Mouse (Mus musculus): ENCODE measurements around the gene Kcnc1. TPM values are rescaled to one million over a fixed set of nuclear protein-coding genes. Genes with fewer than 3 reads are reported as not detected.

The Kcnc1 gene
- polyA plus RNA-seq, 1 experiment from 2014 or later: 1.7 TPM

GRCm38 (mm10) chr7:46422052-46422763 is 25.9 kb downstream of the Kcnc1 start:
- H3K4me3 ChIP-seq (ENCODE audit: low read depth, low read length): no peak overlapping the region
- DNase-seq (ENCODE audit: low spot score) (peak; percentile 60), ATAC-seq (ENCODE audit: low FRiP score) (peak; percentile 74)
- peaks cover 5% of the 10 kb centered on the region; the same call in 1 of the 2 replicates for H3K4me1 ChIP-seq (replicated peaks; ENCODE audit: control insufficient read depth, insufficient read depth, low read length)
- H3K27ac ChIP-seq (ENCODE audit: low read depth, low read length): peak overlapping the region; percentile 56
- H3K36me3 ChIP-seq (ENCODE audit: control insufficient read depth, insufficient read depth, low read length): no peaks in the 10 kb centered on the region
- WGBS: 42% methylated on average over 8 of the region's 8 CpGs
- peak overlapping the region; percentile 17 for H3K4me2 ChIP-seq (replicated peaks; ENCODE audit: low read depth, low read length)
- H3K9ac ChIP-seq (ENCODE audit: low read depth, low read length): no peak overlapping the region
- no peaks in the 10 kb centered on the region for H3K9me3 ChIP-seq (ENCODE audit: control insufficient read depth, low read length)
- H3K27me3 ChIP-seq (ENCODE audit: control insufficient read depth, insufficient read depth, low read length): no peaks in the 10 kb centered on the region

- Histone ChIP-seq H3K36me3 (ENCODE audit: control insufficient read depth, insufficient read depth, low read length) (no peaks in the 10 kb centered on the region), H3K9ac (ENCODE audit: low read depth, low read length) (no peak overlapping the region), H3K4me3 (ENCODE audit: low read depth, low read length) (no peak overlapping the region), H3K27ac (ENCODE audit: low read depth, low read length) (peak overlapping the region; percentile 56), H3K27me3 (ENCODE audit: control insufficient read depth, insufficient read depth, low read length) (no peaks in the 10 kb centered on the region), H3K4me1 (replicated peaks; ENCODE audit: control insufficient read depth, insufficient read depth, low read length) (peaks cover 5% of the 10 kb centered on the region; the same call in 1 of the 2 replicates), H3K9me3 (ENCODE audit: control insufficient read depth, low read length) (no peaks in the 10 kb centered on the region), H3K4me2 (replicated peaks; ENCODE audit: low read depth, low read length) (peak overlapping the region; percentile 17)
- DNase-seq (ENCODE audit: low spot score) (peak; percentile 83), ATAC-seq (ENCODE audit: low FRiP score) (peak; percentile 80)
- 54% methylated on average over 18 of the region's 18 CpGs for WGBS
These were observed 26.6 kb downstream of the Kcnc1 start for GRCm38 (mm10) chr7:46422764-46423412.

GRCm38 (mm10) chr7:46423951-46424350 is 27.7 kb downstream of the Kcnc1 start:
- no peak for ATAC-seq (ENCODE audit: low FRiP score)
- Histone ChIP-seq H3K4me3 (ENCODE audit: low read depth, low read length) (no peak overlapping the region), H3K9ac (ENCODE audit: low read depth, low read length) (no peak overlapping the region), H3K36me3 (ENCODE audit: control insufficient read depth, insufficient read depth, low read length) (no peaks in the 10 kb centered on the region), H3K9me3 (ENCODE audit: control insufficient read depth, low read length) (no peaks in the 10 kb centered on the region), H3K27ac (ENCODE audit: low read depth, low read length) (no peak overlapping the region), H3K4me2 (replicated peaks; ENCODE audit: low read depth, low read length) (no peak overlapping the region), H3K4me1 (replicated peaks; ENCODE audit: control insufficient read depth, insufficient read depth, low read length) (peaks cover 5% of the 10 kb centered on the region; the same call in 1 of the 2 replicates), H3K27me3 (ENCODE audit: control insufficient read depth, insufficient read depth, low read length) (no peaks in the 10 kb centered on the region)
- no peak for DNase-seq (ENCODE audit: low spot score)
- 85% methylated on average over 3 of the region's 3 CpGs for WGBS

- ATAC-seq (ENCODE audit: low FRiP score) (no peak), DNase-seq (ENCODE audit: low spot score) (no peak)
- WGBS: 82% methylated on average over 4 of the region's 4 CpGs
- H3K4me3 ChIP-seq (ENCODE audit: low read depth, low read length): no peak overlapping the region
- no peaks in the 10 kb centered on the region for H3K27me3 ChIP-seq (ENCODE audit: control insufficient read depth, insufficient read depth, low read length)
- no peaks in the 10 kb centered on the region for H3K9me3 ChIP-seq (ENCODE audit: control insufficient read depth, low read length)
- peaks cover 5% of the 10 kb centered on the region; the same call in 1 of the 2 replicates for H3K4me1 ChIP-seq (replicated peaks; ENCODE audit: control insufficient read depth, insufficient read depth, low read length)
- H3K27ac ChIP-seq (ENCODE audit: low read depth, low read length): no peak overlapping the region
- H3K4me2 ChIP-seq (replicated peaks; ENCODE audit: low read depth, low read length): no peak overlapping the region
- no peaks in the 10 kb centered on the region for H3K36me3 ChIP-seq (ENCODE audit: control insufficient read depth, insufficient read depth, low read length)
- H3K9ac ChIP-seq (ENCODE audit: low read depth, low read length): no peak overlapping the region
These were observed 28.7 kb downstream of the Kcnc1 start for GRCm38 (mm10) chr7:46425012-46425411.

GRCm38 (mm10) chr7:46433874-46434273 is 37.6 kb downstream of the Kcnc1 start:
- ATAC-seq (ENCODE audit: low FRiP score) (peak; percentile 89), DNase-seq (ENCODE audit: low spot score) (peak; percentile 39)
- Histone ChIP-seq H3K9me3 (ENCODE audit: control insufficient read depth, low read length) (no peaks in the 10 kb centered on the region), H3K4me3 (ENCODE audit: low read depth, low read length) (no peak overlapping the region), H3K4me2 (replicated peaks; ENCODE audit: low read depth, low read length) (no peak overlapping the region), H3K27ac (ENCODE audit: low read depth, low read length) (no peak overlapping the region), H3K4me1 (replicated peaks; ENCODE audit: control insufficient read depth, insufficient read depth, low read length) (peaks cover 4% of the 10 kb centered on the region; the same call in 1 of the 2 replicates), H3K27me3 (ENCODE audit: control insufficient read depth, insufficient read depth, low read length) (no peaks in the 10 kb centered on the region), H3K9ac (ENCODE audit: low read depth, low read length) (no peak overlapping the region), H3K36me3 (ENCODE audit: control insufficient read depth, insufficient read depth, low read length) (0 out of 2 replicates have a peak, but pooled peaks cover under 1% of the 10 kb centered on the region)
- 59% methylated on average over 5 of the region's 5 CpGs for WGBS

- no peak overlapping the region for H3K4me3 ChIP-seq (ENCODE audit: low read depth, low read length)
- H3K4me1 ChIP-seq (replicated peaks; ENCODE audit: control insufficient read depth, insufficient read depth, low read length): peaks cover 4% of the 10 kb centered on the region; the same call in 1 of the 2 replicates
- H3K4me2 ChIP-seq (replicated peaks; ENCODE audit: low read depth, low read length): no peak overlapping the region
- WGBS: 95% methylated on average over 5 of the region's 5 CpGs
- H3K9ac ChIP-seq (ENCODE audit: low read depth, low read length): no peak overlapping the region
- H3K27ac ChIP-seq (ENCODE audit: low read depth, low read length): no peak overlapping the region
- 0 out of 2 replicates have a peak, but pooled peaks cover 2% of the 10 kb centered on the region for H3K36me3 ChIP-seq (ENCODE audit: control insufficient read depth, insufficient read depth, low read length)
- no peaks in the 10 kb centered on the region for H3K9me3 ChIP-seq (ENCODE audit: control insufficient read depth, low read length)
- H3K27me3 ChIP-seq (ENCODE audit: control insufficient read depth, insufficient read depth, low read length): no peaks in the 10 kb centered on the region
- DNase-seq (ENCODE audit: low spot score) (no peak), ATAC-seq (ENCODE audit: low FRiP score) (no peak)
These were observed 39.5 kb downstream of the Kcnc1 start for GRCm38 (mm10) chr7:46435833-46436232.

GRCm38 (mm10) chr7:46438537-46439141 is 42.3 kb downstream of the Kcnc1 start:
- Histone ChIP-seq H3K9me3 (ENCODE audit: control insufficient read depth, low read length) (no peaks in the 10 kb centered on the region), H3K4me1 (replicated peaks; ENCODE audit: control insufficient read depth, insufficient read depth, low read length) (peaks cover under 1% of the 10 kb centered on the region; the same call in 1 of the 2 replicates), H3K27ac (ENCODE audit: low read depth, low read length) (no peak overlapping the region), H3K36me3 (ENCODE audit: control insufficient read depth, insufficient read depth, low read length) (0 out of 2 replicates have a peak, but pooled peaks cover 2% of the 10 kb centered on the region), H3K27me3 (ENCODE audit: control insufficient read depth, insufficient read depth, low read length) (no peaks in the 10 kb centered on the region), H3K9ac (ENCODE audit: low read depth, low read length) (no peak overlapping the region), H3K4me2 (replicated peaks; ENCODE audit: low read depth, low read length) (no peak overlapping the region), H3K4me3 (ENCODE audit: low read depth, low read length) (no peak overlapping the region)
- DNase-seq (ENCODE audit: low spot score) (no peak), ATAC-seq (ENCODE audit: low FRiP score) (no peak)
- WGBS: 74% methylated on average over 9 of the region's 9 CpGs

GRCm38 (mm10) chr7:46443163-46443562 is 46.9 kb downstream of the Kcnc1 start:
- no peak for DNase-seq (ENCODE audit: low spot score)

More at GRCm38 (mm10) chr7:46443163-46443562, 46.9 kb downstream of the Kcnc1 start:
- ATAC-seq (ENCODE audit: low FRiP score): no peak
- 0 out of 2 replicates have a peak, but pooled peaks cover 2% of the 10 kb centered on the region for H3K36me3 ChIP-seq (ENCODE audit: control insufficient read depth, insufficient read depth, low read length)
- no peaks in the 10 kb centered on the region for H3K27me3 ChIP-seq (ENCODE audit: control insufficient read depth, insufficient read depth, low read length)
- H3K9me3 ChIP-seq (ENCODE audit: control insufficient read depth, low read length): no peaks in the 10 kb centered on the region
- no peaks in the 10 kb centered on the region for H3K4me1 ChIP-seq (replicated peaks; ENCODE audit: control insufficient read depth, insufficient read depth, low read length)
- H3K27ac ChIP-seq (ENCODE audit: low read depth, low read length): no peak overlapping the region
- H3K4me2 ChIP-seq (replicated peaks; ENCODE audit: low read depth, low read length): no peak overlapping the region
- H3K4me3 ChIP-seq (ENCODE audit: low read depth, low read length): no peak overlapping the region
- 87% methylated on average over 10 of the region's 10 CpGs for WGBS
- H3K9ac ChIP-seq (ENCODE audit: low read depth, low read length): no peak overlapping the region
